Mouse (Mus musculus): ENCODE measurements around the gene Mut. TPM values are rescaled to one million over a fixed set of nuclear protein-coding genes. Genes with fewer than 3 reads are reported as not detected.

Gene Mut
- 20.8 and 25.5 TPM in 2 replicates for polyA plus RNA-seq (2015; fragmentation: Nextera tagmentation; extraction: Ambion mirVana)

GRCm38 (mm10) chr17:40934420-40935231, at the start of gene Mut, which contains the start of gene Cenpq:
TSS of gene Mut (plus strand) at chr17:40934685.
TSS of gene Cenpq (minus strand) at chr17:40935047.
- Histone ChIP-seq H3K27ac (ENCODE audit: low read length) (peak within 1 kb of the TSS; percentile 93), H3K36me3 (ENCODE audit: control insufficient read depth, insufficient read depth) (0 out of 2 replicates have a peak, but pooled peaks cover 2% of the 10 kb centered on the region), H3K27me3 (replicated peaks; ENCODE audit: control insufficient read depth, insufficient read depth, low read length) (no peaks in the 10 kb centered on the region), H3K4me2 (ENCODE audit: low read length) (peak within 1 kb of the TSS; percentile 82), H3K9ac (replicated peaks; ENCODE audit: low read depth, low read length) (peak within 1 kb of the TSS; percentile 70), H3K4me1 (replicated peaks; ENCODE audit: control insufficient read depth, insufficient read depth, low read length) (peaks cover 8% of the 10 kb centered on the region), H3K4me3 (replicated peaks; ENCODE audit: low read length) (peak within 1 kb of the TSS; percentile 69), H3K9me3 (ENCODE audit: control insufficient read depth, low read length) (no peaks in the 10 kb centered on the region)
- WGBS: under 1% methylated on average over 50 of the region's 50 CpGs
- ATAC-seq: peak; percentile 100

- Histone ChIP-seq H3K27me3 (replicated peaks; ENCODE audit: control insufficient read depth, insufficient read depth, low read length) (no peaks in the 10 kb centered on the region), H3K9me3 (ENCODE audit: control insufficient read depth, low read length) (no peaks in the 10 kb centered on the region), H3K27ac (ENCODE audit: low read length) (no peak overlapping the region), H3K4me3 (replicated peaks; ENCODE audit: low read length) (no peak overlapping the region), H3K4me1 (replicated peaks; ENCODE audit: control insufficient read depth, insufficient read depth, low read length) (0 out of 2 replicates have a peak, but pooled peaks cover 3% of the 10 kb centered on the region), H3K4me2 (ENCODE audit: low read length) (no peak overlapping the region), H3K36me3 (ENCODE audit: control insufficient read depth, insufficient read depth) (no peaks in the 10 kb centered on the region), H3K9ac (replicated peaks; ENCODE audit: low read depth, low read length) (no peak overlapping the region)
- no peak for ATAC-seq
- WGBS: 87% methylated on average over 4 of the region's 4 CpGs
Measured at GRCm38 (mm10) chr17:40885155-40885554, 49.3 kb upstream of the Mut start.

- no peaks in the 10 kb centered on the region for H3K9me3 ChIP-seq (ENCODE audit: control insufficient read depth, low read length)
- no peak overlapping the region for H3K9ac ChIP-seq (replicated peaks; ENCODE audit: low read depth, low read length)
- WGBS: 83% methylated on average over 4 of the region's 4 CpGs
- H3K36me3 ChIP-seq (ENCODE audit: control insufficient read depth, insufficient read depth): no peaks in the 10 kb centered on the region
- no peak overlapping the region for H3K27ac ChIP-seq (ENCODE audit: low read length)
- no peaks in the 10 kb centered on the region for H3K27me3 ChIP-seq (replicated peaks; ENCODE audit: control insufficient read depth, insufficient read depth, low read length)
- ATAC-seq: no peak
- no peak overlapping the region for H3K4me2 ChIP-seq (ENCODE audit: low read length)
- H3K4me1 ChIP-seq (replicated peaks; ENCODE audit: control insufficient read depth, insufficient read depth, low read length): no peaks in the 10 kb centered on the region
- no peak overlapping the region for H3K4me3 ChIP-seq (replicated peaks; ENCODE audit: low read length)
Measured at GRCm38 (mm10) chr17:40887849-40888536, 46.5 kb upstream of the Mut start.

- Histone ChIP-seq H3K4me1 (replicated peaks; ENCODE audit: control insufficient read depth, insufficient read depth, low read length) (no peaks in the 10 kb centered on the region), H3K4me3 (replicated peaks; ENCODE audit: low read length) (no peak overlapping the region), H3K36me3 (ENCODE audit: control insufficient read depth, insufficient read depth) (no peaks in the 10 kb centered on the region), H3K9ac (replicated peaks; ENCODE audit: low read depth, low read length) (no peak overlapping the region), H3K27ac (ENCODE audit: low read length) (no peak overlapping the region), H3K27me3 (replicated peaks; ENCODE audit: control insufficient read depth, insufficient read depth, low read length) (no peaks in the 10 kb centered on the region), H3K9me3 (ENCODE audit: control insufficient read depth, low read length) (no peaks in the 10 kb centered on the region), H3K4me2 (ENCODE audit: low read length) (no peak overlapping the region)
- WGBS: 88% methylated on average over 1 of the region's 1 CpGs
- ATAC-seq: peak; percentile 63; the same call in 1 of the 2 replicates
Measured at GRCm38 (mm10) chr17:40896863-40897262, 37.6 kb upstream of the Mut start.

- WGBS: 34% methylated on average over 4 of the region's 4 CpGs
- Histone ChIP-seq H3K9me3 (ENCODE audit: control insufficient read depth, low read length) (no peaks in the 10 kb centered on the region), H3K27ac (ENCODE audit: low read length) (no peak overlapping the region), H3K9ac (replicated peaks; ENCODE audit: low read depth, low read length) (no peak overlapping the region), H3K36me3 (ENCODE audit: control insufficient read depth, insufficient read depth) (no peaks in the 10 kb centered on the region), H3K4me2 (ENCODE audit: low read length) (no peak overlapping the region), H3K4me1 (replicated peaks; ENCODE audit: control insufficient read depth, insufficient read depth, low read length) (no peaks in the 10 kb centered on the region), H3K27me3 (replicated peaks; ENCODE audit: control insufficient read depth, insufficient read depth, low read length) (no peaks in the 10 kb centered on the region), H3K4me3 (replicated peaks; ENCODE audit: low read length) (no peak overlapping the region)
- no peak for ATAC-seq
Measured at GRCm38 (mm10) chr17:40899783-40900363, 34.6 kb upstream of the Mut start.

GRCm38 (mm10) chr17:40903345-40903744, 31.1 kb upstream of the Mut start:
- 82% methylated on average over 4 of the region's 4 CpGs for WGBS
- ATAC-seq: no peak
- Histone ChIP-seq H3K4me3 (replicated peaks; ENCODE audit: low read length) (no peak overlapping the region), H3K36me3 (ENCODE audit: control insufficient read depth, insufficient read depth) (no peaks in the 10 kb centered on the region), H3K4me2 (ENCODE audit: low read length) (no peak overlapping the region), H3K27me3 (replicated peaks; ENCODE audit: control insufficient read depth, insufficient read depth, low read length) (no peaks in the 10 kb centered on the region), H3K4me1 (replicated peaks; ENCODE audit: control insufficient read depth, insufficient read depth, low read length) (no peaks in the 10 kb centered on the region), H3K9me3 (ENCODE audit: control insufficient read depth, low read length) (no peaks in the 10 kb centered on the region), H3K27ac (ENCODE audit: low read length) (no peak overlapping the region), H3K9ac (replicated peaks; ENCODE audit: low read depth, low read length) (no peak overlapping the region)

GRCm38 (mm10) chr17:40904056-40904597, 30.4 kb upstream of the Mut start:
- Histone ChIP-seq H3K4me1 (replicated peaks; ENCODE audit: control insufficient read depth, insufficient read depth, low read length) (no peaks in the 10 kb centered on the region), H3K9me3 (ENCODE audit: control insufficient read depth, low read length) (no peaks in the 10 kb centered on the region), H3K27me3 (replicated peaks; ENCODE audit: control insufficient read depth, insufficient read depth, low read length) (no peaks in the 10 kb centered on the region), H3K27ac (ENCODE audit: low read length) (no peak overlapping the region), H3K4me2 (ENCODE audit: low read length) (no peak overlapping the region), H3K4me3 (replicated peaks; ENCODE audit: low read length) (no peak overlapping the region), H3K9ac (replicated peaks; ENCODE audit: low read depth, low read length) (no peak overlapping the region), H3K36me3 (ENCODE audit: control insufficient read depth, insufficient read depth) (no peaks in the 10 kb centered on the region)
- 11% methylated on average over 11 of the region's 11 CpGs for WGBS
- ATAC-seq: no peak

GRCm38 (mm10) chr17:40904721-40905154, 29.7 kb upstream of the Mut start:
- 0 out of 2 replicates have a peak overlapping the region, but pooled peaks have one; percentile 13 for H3K4me2 ChIP-seq (ENCODE audit: low read length)
- no peaks in the 10 kb centered on the region for H3K36me3 ChIP-seq (ENCODE audit: control insufficient read depth, insufficient read depth)
- ATAC-seq: no peak
- H3K27me3 ChIP-seq (replicated peaks; ENCODE audit: control insufficient read depth, insufficient read depth, low read length): no peaks in the 10 kb centered on the region
- no peak overlapping the region for H3K27ac ChIP-seq (ENCODE audit: low read length)
- no peaks in the 10 kb centered on the region for H3K9me3 ChIP-seq (ENCODE audit: control insufficient read depth, low read length)
- no peak overlapping the region for H3K4me3 ChIP-seq (replicated peaks; ENCODE audit: low read length)
- H3K4me1 ChIP-seq (replicated peaks; ENCODE audit: control insufficient read depth, insufficient read depth, low read length): no peaks in the 10 kb centered on the region
- H3K9ac ChIP-seq (replicated peaks; ENCODE audit: low read depth, low read length): no peak overlapping the region
- WGBS: 11% methylated on average over 13 of the region's 14 CpGs

GRCm38 (mm10) chr17:40914250-40914649, 20.2 kb upstream of the Mut start, which contains the start of gene Glyatl3:
TSS of gene Glyatl3 (minus strand) at chr17:40914350.
- H3K9me3 ChIP-seq (ENCODE audit: control insufficient read depth, low read length): no peaks in the 10 kb centered on the region
- 91% methylated on average over 2 of the region's 2 CpGs for WGBS
- H3K4me2 ChIP-seq (ENCODE audit: low read length): no peak within 1 kb of the TSS
- no peak within 1 kb of the TSS for H3K9ac ChIP-seq (replicated peaks; ENCODE audit: low read depth, low read length)
- no peaks in the 10 kb centered on the region for H3K36me3 ChIP-seq (ENCODE audit: control insufficient read depth, insufficient read depth)
- no peaks in the 10 kb centered on the region for H3K27me3 ChIP-seq (replicated peaks; ENCODE audit: control insufficient read depth, insufficient read depth, low read length)
- no peak within 1 kb of the TSS for H3K27ac ChIP-seq (ENCODE audit: low read length)
- no peak for ATAC-seq
- H3K4me1 ChIP-seq (replicated peaks; ENCODE audit: control insufficient read depth, insufficient read depth, low read length): no peaks in the 10 kb centered on the region
- H3K4me3 ChIP-seq (replicated peaks; ENCODE audit: low read length): no peak within 1 kb of the TSS

Data from forebrain, embryonic 16.5 days (tissue).